Mouse (Mus musculus) liver, embryonic 16.5 days (tissue): ENCODE results near the gene Med24. TPM values are rescaled to one million over a fixed set of nuclear protein-coding genes. Genes with fewer than 3 reads are reported as not detected.

Experiments used
- ATAC-seq: fragments of 200-750 bp; cut with Nextera tagmentation; 2 replicates; pipeline ENCODE4 v1.8.0; 2017; ENCODE audit warnings: low read depth, mild to moderate bottlenecking, moderate number of reproducible peaks, moderate library complexity
- H3K27ac ChIP-seq: fragments of 300-500 bp; sonication (generic); 2 replicates; pipeline ENCODE4 v1.5.1; 2014; ENCODE audit warnings: mild to moderate bottlenecking, low read length
- H3K27me3 ChIP-seq: fragments of 300-500 bp; sonication (generic); 2 replicates; pipeline ENCODE4 v1.6.1; 2014; ENCODE audit warnings: low read depth, low read length, mixed read lengths; ENCODE audit not compliant: control insufficient read depth, insufficient read depth
- H3K36me3 ChIP-seq: fragments of 300-500 bp; sonication (generic); 2 replicates; pipeline ENCODE4 v1.6.1; 2014; ENCODE audit warnings: mild to moderate bottlenecking; ENCODE audit not compliant: control insufficient read depth, insufficient read depth
- H3K4me1 ChIP-seq: fragments of 300-500 bp; sonication (generic); 2 replicates; pipeline ENCODE4 v1.6.1; 2014; ENCODE audit warnings: low read depth, low read length, mixed read lengths; ENCODE audit not compliant: control insufficient read depth
- H3K4me2 ChIP-seq: fragments of 300-500 bp; sonication (generic); 2 replicates; pipeline ENCODE4 v1.6.1; 2014; ENCODE audit warnings: low read depth, low read length, mixed read lengths
- H3K4me3 ChIP-seq: fragments of 300-500 bp; sonication (generic); 2 replicates; pipeline ENCODE4 v1.5.1; 2014; ENCODE audit warnings: low read depth, mild to moderate bottlenecking, low read length
- H3K9ac ChIP-seq: fragments of 300-500 bp; sonication (generic); 2 replicates; pipeline ENCODE4 v1.6.1; 2014; ENCODE audit warnings: low read depth, low read length
- H3K9me3 ChIP-seq: fragments of 300-500 bp; sonication (generic); replicated peaks from 2 replicates; pipeline ENCODE4 v1.6.1; 2016; ENCODE audit warnings: low read length; ENCODE audit not compliant: control insufficient read depth
- WGBS: fragments of 180-500 bp; shearing (Covaris S2); extraction: QIAGEN DNeasy Blood & Tissue Kit; methylation state at CpG from one replicate; pipeline ENCODE4 v1.1.7; 2014; ENCODE audit not compliant: insufficient replicate concordance; 5-methylcytosine and 5-hydroxymethylcytosine counted together
- polyA plus RNA-seq: library from polyadenylated mRNA; unstranded; fragments of >200 nt; fragmentation: Nextera tagmentation; extraction: Ambion mirVana; gene quantifications from 2 replicates; pipeline ENCODE4 v1.2.1, GENCODE M21; 2015

Med24 gene
- polyA plus RNA-seq, 1 experiment from 2014 or later, result 23.8 TPM

GRCm38 (mm10) chr11:98743655-98744345 is 14.6 kb upstream of the Med24 start:
- WGBS, result 22% methylated on average over 9 of the region's 9 CpGs
- Histone ChIP-seq H3K27ac (peak overlapping the region; percentile 84), H3K9me3 (no peaks in the 10 kb centered on the region), H3K36me3 (no peaks in the 10 kb centered on the region), H3K9ac (peak overlapping the region; percentile 31), H3K4me2 (peak overlapping the region; percentile 93), H3K27me3 (no peaks in the 10 kb centered on the region), H3K4me3 (peak overlapping the region; percentile 23; the same call in 1 of the 2 replicates), H3K4me1 (peaks cover 87% of the 10 kb centered on the region)
- no peak for ATAC-seq

- ATAC-seq, result no peak
- Histone ChIP-seq H3K36me3 (no peaks in the 10 kb centered on the region), H3K27me3 (no peaks in the 10 kb centered on the region), H3K4me2 (peak overlapping the region; percentile 93), H3K9me3 (no peaks in the 10 kb centered on the region), H3K4me3 (peak overlapping the region; percentile 85), H3K9ac (peak overlapping the region; percentile 84), H3K4me1 (peaks cover 83% of the 10 kb centered on the region), H3K27ac (peak overlapping the region; percentile 84)
- WGBS, result 2% methylated on average over 21 of the region's 21 CpGs
These were observed 13.4 kb upstream of the Med24 start for GRCm38 (mm10) chr11:98742397-98743291.

- Histone ChIP-seq H3K36me3 (no peaks in the 10 kb centered on the region), H3K4me1 (peaks cover 75% of the 10 kb centered on the region), H3K9me3 (no peaks in the 10 kb centered on the region), H3K4me3 (peak overlapping the region; percentile 85), H3K4me2 (peak overlapping the region; percentile 93), H3K9ac (peak overlapping the region; percentile 84), H3K27ac (peak overlapping the region; percentile 84), H3K27me3 (no peaks in the 10 kb centered on the region)
- peak; percentile 79 for ATAC-seq
- under 1% methylated on average over 65 of the region's 86 CpGs for WGBS
These were observed 12.6 kb upstream of the Med24 start for GRCm38 (mm10) chr11:98741622-98742396.

GRCm38 (mm10) chr11:98741051-98741620 is 11.9 kb upstream of the Med24 start:
- H3K9ac ChIP-seq, result peak overlapping the region; percentile 84
- ATAC-seq, result no peak; the same call in 1 of the 2 replicates
- no peaks in the 10 kb centered on the region for H3K9me3 ChIP-seq
- peak overlapping the region; percentile 93 for H3K4me2 ChIP-seq
- no peaks in the 10 kb centered on the region for H3K27me3 ChIP-seq
- no peaks in the 10 kb centered on the region for H3K36me3 ChIP-seq
- peak overlapping the region; percentile 85 for H3K4me3 ChIP-seq
- 0% methylated on average over 17 of the region's 17 CpGs for WGBS
- H3K4me1 ChIP-seq, result peaks cover 68% of the 10 kb centered on the region
- peak overlapping the region; percentile 74 for H3K27ac ChIP-seq

- Histone ChIP-seq H3K36me3 (no peaks in the 10 kb centered on the region), H3K4me3 (peak within 1 kb of the TSS; percentile 85), H3K9ac (peak within 1 kb of the TSS; percentile 84), H3K27ac (peak within 1 kb of the TSS; percentile 74), H3K4me1 (peaks cover 62% of the 10 kb centered on the region), H3K4me2 (peak within 1 kb of the TSS; percentile 93), H3K27me3 (no peaks in the 10 kb centered on the region), H3K9me3 (no peaks in the 10 kb centered on the region)
- ATAC-seq, result peak; percentile 78
- WGBS, result under 1% methylated on average over 22 of the region's 22 CpGs
These were observed 11.3 kb upstream of the Med24 start, which contains the start of gene Thra for GRCm38 (mm10) chr11:98740393-98741050. TSS of gene Thra (plus strand) at chr11:98740638.

- Histone ChIP-seq H3K4me2 (peak overlapping the region; percentile 93), H3K27ac (peak overlapping the region; percentile 74), H3K4me3 (peak overlapping the region; percentile 85), H3K27me3 (no peaks in the 10 kb centered on the region), H3K9ac (peak overlapping the region; percentile 84; the same call in 1 of the 2 replicates), H3K4me1 (peaks cover 57% of the 10 kb centered on the region), H3K9me3 (no peaks in the 10 kb centered on the region), H3K36me3 (no peaks in the 10 kb centered on the region)
- no peak for ATAC-seq
- WGBS, result 18% methylated on average over 8 of the region's 8 CpGs
These were observed 10.8 kb upstream of the Med24 start for GRCm38 (mm10) chr11:98740026-98740392.

- Histone ChIP-seq H3K4me3 (no peak overlapping the region), H3K4me1 (peaks cover 46% of the 10 kb centered on the region), H3K9me3 (peaks cover 3% of the 10 kb centered on the region; the same call in 1 of the 2 replicates), H3K27ac (no peak overlapping the region), H3K4me2 (peak overlapping the region; percentile 15; the same call in 1 of the 2 replicates), H3K36me3 (no peaks in the 10 kb centered on the region), H3K27me3 (no peaks in the 10 kb centered on the region), H3K9ac (no peak overlapping the region)
- 33% methylated on average over 9 of the region's 9 CpGs for WGBS
- ATAC-seq, result no peak
These were observed 9.7 kb upstream of the Med24 start for GRCm38 (mm10) chr11:98738925-98739324.

GRCm38 (mm10) chr11:98738428-98738911 is 9.2 kb upstream of the Med24 start:
- Histone ChIP-seq H3K9me3 (peaks cover 3% of the 10 kb centered on the region; the same call in 1 of the 2 replicates), H3K4me3 (no peak overlapping the region), H3K36me3 (no peaks in the 10 kb centered on the region), H3K4me2 (peak overlapping the region; percentile 15; the same call in 1 of the 2 replicates), H3K9ac (no peak overlapping the region), H3K27ac (no peak overlapping the region), H3K4me1 (peaks cover 42% of the 10 kb centered on the region), H3K27me3 (no peaks in the 10 kb centered on the region)
- no peak for ATAC-seq
- WGBS, result 47% methylated on average over 4 of the region's 4 CpGs
